ENCODE assay signal across 8 mouse cellular contexts in genomic region chr15:99449131-99449750, GRCm38 (mm10). TPM values are rescaled to one million over a fixed set of nuclear protein-coding genes. Genes with fewer than 3 reads are reported as not detected.
DNase-seq lines count a peak whose midpoint lies in the region; ATAC-seq and TF ChIP-seq lines count a peak whose summit lies in the region.

No protein-coding gene starts in this region.

- no peak for TF ChIP-seq POLR2A in kidney, adult 2 months (IDR thresholded peaks at IDR 0.05; ENCODE audit: low read depth, low read length)

- ATAC-seq in forebrain, embryonic 16.5 days: peak; percentile 72
- peak; percentile 68 for ATAC-seq in hindbrain, embryonic 15.5 days (ENCODE audit: low FRiP score, low read depth)
- ATAC-seq in limb, embryonic 13.5 days (ENCODE audit: low FRiP score, low read depth): peak; percentile 48

- no peak overlapping the region for H3K4me3 ChIP-seq in kidney, adult 2 months (ENCODE audit: insufficient read depth, low read depth, low read length)
- H3K4me3 ChIP-seq in forebrain, embryonic 16.5 days (replicated peaks; ENCODE audit: low read length): no peak overlapping the region
- no peak overlapping the region for H3K4me3 ChIP-seq in hindbrain, embryonic 15.5 days
- H3K4me3 ChIP-seq in limb, embryonic 13.5 days: no peak overlapping the region

- no peak overlapping the region for H3K4me2 ChIP-seq in forebrain, embryonic 16.5 days (ENCODE audit: low read length)
- H3K4me2 ChIP-seq in hindbrain, embryonic 15.5 days: no peak overlapping the region
- peak overlapping the region; percentile 28 for H3K4me2 ChIP-seq in limb, embryonic 13.5 days (replicated peaks)

- no peaks in the 10 kb centered on the region for H3K36me3 ChIP-seq in kidney, adult 2 months (ENCODE audit: control insufficient read depth, insufficient read depth, low read length)
- no peaks in the 10 kb centered on the region for H3K36me3 ChIP-seq in forebrain, embryonic 16.5 days (ENCODE audit: control insufficient read depth, insufficient read depth)
- H3K36me3 ChIP-seq in hindbrain, embryonic 15.5 days: no peaks in the 10 kb centered on the region
- peaks cover 63% of the 10 kb centered on the region for H3K36me3 ChIP-seq in limb, embryonic 13.5 days

- no peaks in the 10 kb centered on the region for H3K27me3 ChIP-seq in kidney, adult 2 months (replicated peaks; ENCODE audit: control insufficient read depth, insufficient read depth, low read length)
- H3K27me3 ChIP-seq in forebrain, embryonic 16.5 days (replicated peaks; ENCODE audit: control insufficient read depth, insufficient read depth, low read length): no peaks in the 10 kb centered on the region
- no peaks in the 10 kb centered on the region for H3K27me3 ChIP-seq in hindbrain, embryonic 15.5 days
- H3K27me3 ChIP-seq in limb, embryonic 13.5 days: no peaks in the 10 kb centered on the region

- 0 out of 2 replicates have a peak overlapping the region, but pooled peaks have one; percentile 3 for H3K27ac ChIP-seq in kidney, adult 2 months (ENCODE audit: insufficient read depth, low read depth, low read length)
- peak overlapping the region; percentile 2 for H3K27ac ChIP-seq in forebrain, embryonic 16.5 days (ENCODE audit: low read length)
- peak overlapping the region; percentile 55 for H3K27ac ChIP-seq in hindbrain, embryonic 15.5 days (replicated peaks)
- peak overlapping the region; percentile 73; the same call in 1 of the 2 replicates for H3K27ac ChIP-seq in limb, embryonic 13.5 days

- peak; percentile 51 for DNase-seq in kidney, adult 2 months
- no peak for DNase-seq in kidney, adult 11 months
- peak; percentile 84 to 87 for DNase-seq in adrenal gland, postnatal 36 days
- peak; percentile 75 for DNase-seq in right cerebral cortex, adult 18-20 months
- DNase-seq in spleen, adult 12 weeks (ENCODE audit: low spot score): no peak

- no peak overlapping the region for H3K9ac ChIP-seq in forebrain, embryonic 16.5 days (replicated peaks; ENCODE audit: low read depth, low read length)
- H3K9ac ChIP-seq in hindbrain, embryonic 15.5 days: no peak overlapping the region
- H3K9ac ChIP-seq in limb, embryonic 13.5 days: peak overlapping the region; percentile 31; the same call in 1 of the 2 replicates

- no peaks in the 10 kb centered on the region for H3K9me3 ChIP-seq in forebrain, embryonic 16.5 days (ENCODE audit: control insufficient read depth, low read length)
- no peaks in the 10 kb centered on the region for H3K9me3 ChIP-seq in hindbrain, embryonic 15.5 days
- no peaks in the 10 kb centered on the region for H3K9me3 ChIP-seq in limb, embryonic 13.5 days

- 21% methylated on average over 9 of the region's 9 CpGs for WGBS in kidney, adult 2 months
- 47% methylated on average over 9 of the region's 9 CpGs for WGBS in forebrain, embryonic 16.5 days
- 48% methylated on average over 9 of the region's 9 CpGs for WGBS in hindbrain, embryonic 15.5 days
- 59% methylated on average over 9 of the region's 9 CpGs for WGBS in limb, embryonic 13.5 days

- no peak for TF ChIP-seq CTCF in kidney, adult 2 months (conservative IDR thresholded peaks at IDR 0.05; ENCODE audit: insufficient read depth, insufficient read length, low read depth, low read length)

- peaks cover 3% of the 10 kb centered on the region; the same call in 1 of the 2 replicates for H3K4me1 ChIP-seq in kidney, adult 2 months (ENCODE audit: control insufficient read depth, insufficient read depth, low read length)
- H3K4me1 ChIP-seq in forebrain, embryonic 16.5 days (replicated peaks; ENCODE audit: control insufficient read depth, insufficient read depth, low read length): peaks cover 16% of the 10 kb centered on the region
- peaks cover 39% of the 10 kb centered on the region for H3K4me1 ChIP-seq in hindbrain, embryonic 15.5 days (replicated peaks)
- H3K4me1 ChIP-seq in limb, embryonic 13.5 days: peaks cover 41% of the 10 kb centered on the region

RNA-seq across cellular contexts. Expression of gene Nckap5l, which starts 8.3 kb away (rescaled TPM):
- polyA plus RNA-seq in kidney, adult 2 months (2012; rRNA removed): 3.1 and 3.9 TPM in 2 replicates
- 10 to 100 TPM; 30.4 to 36.0 TPM for total RNA-seq in adrenal gland, postnatal 36 days (2021)
- 12.5 and 12.7 TPM in 2 replicates for polyA plus RNA-seq in forebrain, embryonic 16.5 days (2015; fragmentation: Nextera tagmentation; extraction: Ambion mirVana)
- 14.7 and 17.1 TPM in 2 replicates for polyA plus RNA-seq in hindbrain, embryonic 15.5 days (2015; fragmentation: Nextera tagmentation; extraction: Ambion mirVana)
- 14.0 and 14.1 TPM in 2 replicates for polyA plus RNA-seq in limb, embryonic 13.5 days (2015; fragmentation: Nextera tagmentation; extraction: Ambion mirVana)

RNA-seq across cellular contexts. Expression of gene Bcdin3d, which starts 25.3 kb away (rescaled TPM):
- 5.8 and 7.0 TPM in 2 replicates for polyA plus RNA-seq in kidney, adult 2 months (2012; rRNA removed)
- 1 to 10 TPM; 5.3 to 6.6 TPM for total RNA-seq in adrenal gland, postnatal 36 days (2021)
- 23.5 and 24.4 TPM in 2 replicates for polyA plus RNA-seq in forebrain, embryonic 16.5 days (2015; fragmentation: Nextera tagmentation; extraction: Ambion mirVana)
- polyA plus RNA-seq in hindbrain, embryonic 15.5 days (2015; fragmentation: Nextera tagmentation; extraction: Ambion mirVana): 16.4 and 17.7 TPM in 2 replicates
- 17.0 and 19.7 TPM in 2 replicates for polyA plus RNA-seq in limb, embryonic 13.5 days (2015; fragmentation: Nextera tagmentation; extraction: Ambion mirVana)

RNA-seq across cellular contexts. Expression of gene Tmbim6, which starts 56.6 kb away (rescaled TPM):
- 2,322 and 2,701 TPM in 2 replicates for polyA plus RNA-seq in kidney, adult 2 months (2012; rRNA removed)
- 100 to 1,000 TPM; 506 to 839 TPM for total RNA-seq in adrenal gland, postnatal 36 days (2021)
- polyA plus RNA-seq in forebrain, embryonic 16.5 days (2015; fragmentation: Nextera tagmentation; extraction: Ambion mirVana): 273 and 295 TPM in 2 replicates
- polyA plus RNA-seq in hindbrain, embryonic 15.5 days (2015; fragmentation: Nextera tagmentation; extraction: Ambion mirVana): 299 and 320 TPM in 2 replicates
- 287 and 298 TPM in 2 replicates for polyA plus RNA-seq in limb, embryonic 13.5 days (2015; fragmentation: Nextera tagmentation; extraction: Ambion mirVana)

Comparison
In these comparisons a context has a peak if more than half of its experiments do, and no peak if none do; other contexts are left out.
1. DNase-seq: peak in kidney, adult 2 months (single experiment), adrenal gland, postnatal 36 days (2 of 2) and right cerebral cortex, adult 18-20 months (single experiment); none in kidney, adult 11 months (single experiment) and spleen, adult 12 weeks (single experiment).
2. H3K27ac ChIP-seq: peak in every context shown above with its lines; median percentile 73 in limb, embryonic 13.5 days; 55 in hindbrain, embryonic 15.5 days; 3 in kidney, adult 2 months; 2 in forebrain, embryonic 16.5 days.
3. Peak in every context shown above with its lines, with median percentiles within 50 percentile points of each other: ATAC-seq.